Mouse (Mus musculus) G1E-ER4 (cell line): ENCODE data around the gene Smg9. TPM values are rescaled to one million over a fixed set of nuclear protein-coding genes. Genes with fewer than 3 reads are reported as not detected.

Source experiments
- GATA1 ChIP-seq: IDR thresholded peaks from one replicate; pipeline ENCODE4 v1.8.0; 2012; ENCODE audit warnings: low read length, inconsistent platforms
- polyA plus RNA-seq: library from polyadenylated mRNA; stranded (reverse); fragments of >175 nt; gene quantifications from 2 replicates; pipeline ENCODE4 v1.2.3, GENCODE M21; 2012

Gene Smg9
- polyA plus RNA-seq, 1 experiment, result 82.0 TPM

DNA sequence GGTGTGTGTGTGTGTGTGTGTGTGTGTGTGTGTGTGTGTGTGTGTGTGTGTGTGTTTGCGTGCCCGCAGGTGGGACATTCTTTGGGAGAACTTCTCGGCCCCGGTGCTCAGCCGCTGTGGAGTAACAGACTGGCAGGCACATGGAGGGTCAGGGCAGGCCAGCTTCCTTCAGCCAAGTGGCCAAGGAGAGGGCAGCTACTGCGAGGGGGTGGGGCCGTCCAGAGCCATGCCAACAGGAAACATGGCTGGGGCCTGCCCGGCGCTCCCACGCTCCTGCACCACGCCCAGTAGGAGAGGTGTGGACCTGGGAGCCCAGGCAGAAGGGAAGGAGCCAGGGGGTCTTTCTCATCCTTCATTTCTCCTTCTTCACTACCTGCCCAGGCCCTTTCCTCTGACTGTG is 27.1 kb upstream of the Smg9 start:
- no peak for TF ChIP-seq GATA1

DNA sequence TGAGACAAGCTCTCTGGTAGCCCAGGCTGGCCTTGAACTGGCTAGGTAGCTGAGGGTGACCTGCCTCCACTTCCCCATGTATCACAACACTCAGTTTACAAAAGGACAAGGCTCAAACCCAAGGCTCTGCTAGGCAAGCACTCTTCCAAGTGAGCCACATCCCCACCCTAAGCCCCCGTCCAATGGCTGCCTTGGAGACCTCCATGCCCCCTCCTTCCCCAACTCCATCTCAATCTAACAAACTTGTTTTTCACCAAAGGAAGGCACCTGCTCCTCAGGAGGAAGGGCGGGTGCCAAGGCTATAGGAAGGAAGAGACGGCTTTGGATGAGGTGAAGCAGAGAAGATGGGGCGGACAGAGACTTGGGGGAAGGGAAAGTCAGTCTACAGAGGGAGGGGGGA is 26.6 kb upstream of the Smg9 start:
- no peak for TF ChIP-seq GATA1

DNA sequence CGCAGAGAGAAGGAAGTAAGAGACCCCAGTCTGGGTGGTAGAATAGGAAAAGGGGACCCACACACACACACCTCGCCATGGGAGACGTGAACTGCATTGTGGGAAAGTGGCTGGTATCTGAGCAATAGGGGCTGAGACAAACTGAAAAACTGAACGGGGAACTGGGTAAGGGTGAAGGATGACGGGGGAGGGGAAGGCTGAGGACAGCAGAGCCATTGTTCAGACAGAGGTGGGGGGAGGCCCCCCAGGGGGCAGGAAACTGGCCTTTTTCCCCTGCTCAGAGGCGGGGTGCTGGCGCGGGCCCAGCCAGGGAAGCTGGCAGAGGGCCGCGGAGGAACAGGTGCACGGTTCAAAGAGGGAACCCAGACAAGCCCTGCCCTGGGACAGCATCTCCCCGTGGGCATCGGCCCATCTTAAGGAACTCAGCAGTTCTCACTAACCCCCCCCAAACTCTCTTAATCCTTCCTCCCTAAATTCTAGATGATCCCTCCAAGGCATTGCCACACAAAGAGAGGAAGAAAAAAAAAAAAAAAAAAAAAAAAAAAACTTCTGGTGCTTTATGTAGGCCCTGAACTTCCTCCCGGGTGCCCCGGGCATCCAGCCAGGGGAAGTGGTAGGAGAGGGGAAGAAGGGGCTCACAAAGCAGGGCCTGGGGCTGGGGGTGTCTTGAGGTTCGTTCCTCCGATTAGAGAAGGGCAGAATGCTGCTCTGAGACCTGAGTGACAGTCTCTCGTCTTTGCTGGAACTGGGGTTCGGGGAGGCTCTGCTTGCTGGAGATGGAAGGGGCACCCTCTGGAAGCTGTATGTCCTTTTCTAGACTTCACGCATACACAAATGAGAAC is 25.7 kb upstream of the Smg9 start:
- TF ChIP-seq GATA1, result no peak

DNA sequence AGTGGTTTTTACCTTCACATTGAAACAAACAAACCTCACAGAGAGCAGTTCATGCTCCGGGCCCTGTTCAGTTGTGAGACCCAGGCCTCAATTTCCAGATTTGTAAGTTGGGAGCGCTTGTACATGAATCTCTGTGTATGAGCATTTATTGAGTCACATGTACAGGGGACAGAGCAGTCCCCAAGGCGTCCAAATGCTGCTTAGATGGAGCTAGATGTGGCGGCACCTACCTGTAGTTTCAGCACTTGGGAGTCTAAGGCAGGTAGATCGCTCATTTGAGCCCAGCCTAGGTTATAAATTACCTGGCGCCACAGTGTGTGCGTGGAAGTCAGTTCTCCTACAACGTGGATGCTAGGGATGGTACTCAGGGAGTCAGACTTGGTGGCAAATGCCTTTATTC is 23.0 kb upstream of the Smg9 start:
- no peak for TF ChIP-seq GATA1

DNA sequence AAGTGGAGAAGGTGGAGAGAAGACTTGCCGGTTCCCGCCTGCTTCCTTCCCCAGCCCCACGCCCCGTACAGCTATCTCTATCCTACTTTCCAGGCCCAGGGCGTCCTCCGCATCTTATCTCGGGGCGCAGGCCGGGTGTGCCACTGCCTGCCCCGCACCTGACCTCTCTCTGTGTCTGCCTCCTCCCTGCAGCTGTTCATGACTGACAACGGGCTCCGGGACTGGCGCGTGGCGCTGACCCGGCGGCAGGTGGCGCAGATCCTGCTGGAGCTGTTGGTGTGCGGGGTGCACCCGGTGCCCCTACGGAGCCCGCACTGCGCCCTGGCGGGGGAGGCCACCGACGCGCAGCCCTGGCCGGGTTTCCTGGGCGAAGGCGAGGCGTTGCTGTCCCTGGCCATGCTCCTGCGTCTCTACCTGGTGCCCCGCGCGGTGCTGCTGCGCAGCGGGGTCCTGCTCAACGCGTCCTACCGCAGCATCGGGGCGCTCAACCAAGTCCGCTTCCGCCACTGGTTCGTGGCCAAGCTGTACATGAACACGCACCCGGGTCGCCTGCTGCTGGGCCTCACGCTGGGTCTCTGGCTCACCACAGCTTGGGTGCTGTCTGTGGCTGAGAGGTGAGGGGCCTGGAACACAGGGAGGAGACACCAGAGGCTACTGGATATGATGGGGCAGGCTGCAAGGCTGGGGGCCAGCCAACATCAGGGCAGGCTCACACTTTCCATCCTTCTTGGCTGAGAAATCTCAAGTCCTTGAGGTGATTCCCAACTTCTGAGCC is 22.1 kb upstream of the Smg9 start:
- TF ChIP-seq GATA1, result peak; percentile 89

DNA sequence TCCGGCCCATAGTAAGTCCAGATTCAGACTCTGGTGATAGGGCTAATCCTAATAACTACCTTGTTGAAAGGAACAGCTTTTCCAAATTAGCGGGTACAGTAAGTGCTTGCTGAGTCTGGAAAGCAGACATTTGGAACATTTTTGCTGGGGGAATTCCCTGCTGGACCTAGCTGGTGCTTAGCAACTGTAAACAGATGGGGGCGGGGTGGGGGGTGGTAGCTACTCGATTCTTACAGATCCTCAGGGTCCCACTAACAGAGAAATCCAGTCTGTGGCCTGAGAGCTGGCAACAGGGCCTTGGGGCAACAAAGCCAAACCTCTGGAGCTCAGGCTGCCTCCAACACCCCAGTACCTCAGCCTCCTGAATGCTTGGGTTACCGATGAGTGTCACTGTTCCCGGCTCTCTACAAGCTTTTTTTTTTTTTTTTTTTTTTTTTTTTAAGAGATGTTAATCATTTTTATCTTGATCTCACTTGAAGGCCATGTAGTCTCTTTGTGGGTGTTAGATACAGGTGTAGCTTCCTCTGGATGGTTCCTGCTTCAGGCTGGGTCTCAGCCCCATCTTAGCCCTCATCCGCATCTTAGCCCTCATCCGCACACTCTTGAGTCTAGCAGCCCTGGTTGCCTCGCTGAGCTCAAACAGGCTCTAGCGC is 21.2 kb upstream of the Smg9 start:
- TF ChIP-seq GATA1, result no peak

DNA sequence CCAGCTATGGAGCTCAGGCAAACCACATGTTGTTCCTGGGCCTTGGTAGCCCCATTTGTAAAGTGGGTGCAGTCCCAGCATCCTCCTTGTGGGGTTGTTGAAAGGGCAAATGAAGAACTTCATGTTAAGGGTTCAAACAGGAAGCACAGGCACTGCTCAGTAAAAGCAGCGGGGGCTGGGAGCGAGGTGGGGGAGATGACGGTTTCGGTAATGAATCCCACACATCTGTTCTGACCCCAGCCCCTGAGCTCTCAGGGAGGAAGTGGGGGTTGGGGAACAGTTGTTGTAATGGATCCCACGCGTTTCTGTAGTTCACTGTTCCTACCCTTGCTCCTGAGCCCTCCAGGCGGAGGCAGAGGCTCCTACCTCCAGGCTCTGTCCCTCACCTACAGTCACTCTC is 19.5 kb upstream of the Smg9 start:
- no peak for TF ChIP-seq GATA1

DNA sequence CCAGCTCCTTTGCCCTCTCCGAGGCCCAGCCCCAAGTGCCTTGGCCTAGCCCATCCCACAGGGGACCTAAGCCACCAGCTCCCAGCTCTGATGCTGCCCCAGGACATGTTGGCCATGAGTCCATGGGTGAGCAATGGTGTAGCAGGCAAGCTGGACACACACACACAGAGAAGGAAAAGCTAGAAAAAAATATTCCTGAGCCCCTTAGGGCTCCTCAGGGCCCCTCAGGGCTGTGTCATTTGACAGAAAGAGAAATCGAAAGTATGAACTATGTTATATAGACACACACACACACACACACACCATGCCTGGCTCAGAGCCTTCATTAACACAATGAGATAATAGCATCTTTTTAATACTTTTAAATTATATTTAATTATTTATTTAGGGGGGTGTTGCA is 19.0 kb upstream of the Smg9 start:
- no peak for TF ChIP-seq GATA1

DNA sequence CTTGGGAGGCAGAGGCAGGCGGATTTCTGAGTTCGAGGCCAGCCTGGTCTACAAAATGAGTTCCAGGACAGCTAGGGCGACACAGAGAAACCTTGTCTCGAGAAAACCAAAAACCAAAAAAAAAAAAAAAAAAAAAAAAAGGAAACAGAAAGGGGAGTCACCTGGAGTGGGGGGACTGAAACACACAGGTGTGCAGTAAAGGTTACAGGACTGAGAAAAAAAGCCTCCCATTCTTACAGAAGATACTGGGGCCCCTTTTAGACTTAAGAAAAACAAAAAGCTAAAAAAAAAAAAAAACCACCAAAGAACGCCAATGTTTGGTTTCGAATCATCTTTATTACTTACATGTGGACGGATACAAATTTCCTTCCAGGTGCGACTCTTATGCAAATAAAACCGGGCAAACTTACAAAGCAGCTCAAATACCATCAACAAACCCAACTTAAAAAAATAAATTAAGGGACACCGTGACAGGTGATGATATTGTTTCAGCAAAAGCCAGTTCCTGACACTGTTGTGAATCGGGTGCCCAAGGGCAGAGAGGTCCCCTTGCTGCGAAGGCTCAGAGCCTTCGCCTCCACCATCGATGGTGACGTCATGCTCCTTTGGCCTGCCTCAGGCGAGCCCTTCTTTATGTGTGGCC is 16.6 kb upstream of the Smg9 start:
- TF ChIP-seq GATA1, result no peak

DNA sequence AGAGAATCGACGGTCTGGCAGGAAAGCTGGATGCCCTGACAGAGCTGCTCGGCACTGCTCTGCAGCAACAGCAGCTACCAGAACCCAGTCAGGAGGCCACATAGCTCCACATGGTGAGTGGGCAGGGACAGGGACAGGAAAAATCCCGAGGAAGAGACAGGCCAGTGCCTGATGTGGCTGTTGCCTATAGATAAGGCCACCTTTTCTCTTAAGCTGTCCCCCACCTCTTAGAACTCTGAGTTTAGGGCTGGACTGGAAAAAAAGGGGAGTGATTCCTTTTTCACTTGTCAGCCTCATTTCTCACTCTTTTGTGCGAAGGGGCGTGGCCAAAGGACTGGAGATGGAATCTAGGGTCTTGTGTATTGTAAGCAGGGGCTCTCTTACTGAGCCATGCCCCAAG is 15.3 kb upstream of the Smg9 start:
- TF ChIP-seq GATA1, result no peak

DNA sequence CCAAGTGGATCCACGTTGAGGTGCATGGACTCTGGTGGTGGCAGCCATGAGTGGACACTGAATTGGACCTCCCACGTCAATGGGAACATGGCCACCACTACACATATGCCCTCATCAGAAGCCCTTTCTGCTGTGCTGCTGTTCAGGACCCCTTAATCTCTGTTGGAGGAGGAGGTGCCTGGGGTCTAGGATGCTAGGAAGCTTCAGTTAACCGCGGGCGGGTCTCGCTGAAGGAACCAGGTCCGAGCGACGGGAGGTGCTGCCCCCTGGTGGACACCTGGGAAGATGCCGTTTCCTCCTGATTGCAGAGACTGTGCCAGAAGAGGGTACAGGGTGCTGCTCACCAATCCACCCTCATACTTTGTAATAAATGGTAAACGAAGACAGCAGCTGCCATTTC is 14.6 kb upstream of the Smg9 start:
- TF ChIP-seq GATA1, result no peak

DNA sequence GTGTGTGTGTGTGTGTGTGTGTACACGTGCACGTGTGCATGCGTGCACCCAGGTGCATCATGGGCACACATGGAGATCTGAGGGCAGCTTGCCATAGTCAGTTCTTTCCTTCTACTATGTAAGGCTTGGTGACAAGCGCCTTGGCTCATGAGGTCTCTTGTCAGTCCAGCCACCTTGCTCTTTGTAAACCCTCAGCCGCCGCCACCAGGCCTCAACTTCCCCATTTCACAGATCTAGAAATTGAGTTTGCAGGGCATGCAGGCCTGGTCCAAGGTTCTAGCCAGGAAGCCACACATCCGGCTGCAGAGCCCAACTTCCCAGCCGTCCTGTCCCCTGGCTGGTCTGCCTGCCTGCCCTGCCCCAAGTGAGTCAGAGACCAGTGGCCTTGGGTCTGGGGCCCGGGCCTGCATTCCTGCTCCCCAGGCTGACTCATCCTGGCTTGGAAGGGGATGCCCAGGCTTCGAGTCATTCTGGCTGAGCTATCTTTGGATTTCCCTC is 12.3 kb upstream of the Smg9 start:
- TF ChIP-seq GATA1, result no peak

DNA sequence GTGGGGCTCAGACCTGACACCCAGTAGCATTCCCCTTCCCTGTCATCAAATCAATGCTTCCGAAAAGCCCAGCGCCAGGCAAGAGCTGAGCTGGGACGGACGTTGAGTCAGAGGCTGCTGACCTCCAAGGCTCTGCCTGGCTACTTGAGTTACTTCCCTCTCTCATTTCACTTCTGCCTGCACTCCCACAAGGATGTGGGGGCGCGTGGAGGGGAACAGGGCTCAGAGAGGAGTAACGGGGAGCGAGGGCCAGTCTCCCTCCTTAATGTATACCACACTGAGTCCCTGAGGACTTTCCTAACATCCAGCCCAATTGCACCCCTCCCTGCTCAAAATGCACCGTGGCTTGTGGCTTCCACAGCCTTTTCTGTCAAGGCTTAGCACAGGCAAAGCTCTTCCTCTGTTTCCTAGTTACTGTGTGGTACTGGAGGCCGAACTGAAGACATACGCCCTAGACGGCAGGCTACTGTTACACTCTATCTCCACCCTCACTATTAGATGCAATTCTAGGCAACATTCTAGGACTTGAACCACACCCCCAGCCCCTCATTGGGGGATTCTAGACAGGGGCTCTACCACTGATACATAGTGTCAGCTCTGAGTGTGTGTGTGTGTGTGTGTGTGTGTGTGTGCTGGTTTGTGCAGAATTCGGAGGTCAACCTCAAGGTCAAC is 9.8 kb upstream of the Smg9 start:
- TF ChIP-seq GATA1, result no peak

DNA sequence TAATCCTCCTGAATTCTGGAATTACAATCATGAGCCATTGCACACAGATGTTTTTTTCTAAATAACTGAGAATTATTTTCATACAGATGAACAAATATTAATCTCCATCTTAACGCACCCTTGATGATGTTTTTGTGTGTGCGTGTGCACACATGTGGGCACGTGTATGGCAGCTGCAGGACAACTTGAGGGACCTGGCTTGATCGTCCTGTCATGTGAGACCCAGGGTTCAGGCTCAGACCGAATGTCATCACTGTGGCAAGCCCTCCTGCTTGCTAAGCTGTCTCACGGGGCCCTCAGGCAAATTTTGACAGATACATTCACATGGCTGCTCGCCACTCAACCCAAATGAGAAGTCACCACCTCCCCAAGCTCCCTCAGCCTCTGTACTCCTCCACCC is 8.9 kb upstream of the Smg9 start:
- no peak for TF ChIP-seq GATA1

DNA sequence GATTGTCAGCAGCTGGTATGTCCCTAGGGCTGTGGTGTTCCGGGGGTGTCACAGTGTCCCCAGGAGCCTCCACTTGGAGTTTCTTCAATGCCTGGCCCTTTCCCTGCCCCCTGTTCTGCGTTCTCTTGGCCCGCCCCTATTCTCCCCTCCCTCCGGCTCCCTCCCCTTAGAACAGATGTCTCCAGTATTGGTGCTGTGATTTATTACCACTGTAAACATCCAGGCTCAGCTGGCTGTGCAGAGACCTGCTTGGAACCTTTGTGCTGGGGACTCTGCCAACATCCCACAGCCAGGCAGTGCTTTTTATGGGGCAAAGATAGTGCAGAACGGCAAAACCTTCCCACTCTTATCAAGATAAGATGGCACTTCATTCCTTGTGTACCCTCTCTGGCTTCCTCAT is 8.3 kb upstream of the Smg9 start:
- TF ChIP-seq GATA1, result peak; percentile 26
